Mouse (Mus musculus): ENCODE data around the gene Lmna. TPM values are rescaled to one million over a fixed set of nuclear protein-coding genes. Genes with fewer than 3 reads are reported as not detected.

The Lmna gene
- polyA plus RNA-seq, 1 experiment from 2014 or later: 311 TPM

DNA sequence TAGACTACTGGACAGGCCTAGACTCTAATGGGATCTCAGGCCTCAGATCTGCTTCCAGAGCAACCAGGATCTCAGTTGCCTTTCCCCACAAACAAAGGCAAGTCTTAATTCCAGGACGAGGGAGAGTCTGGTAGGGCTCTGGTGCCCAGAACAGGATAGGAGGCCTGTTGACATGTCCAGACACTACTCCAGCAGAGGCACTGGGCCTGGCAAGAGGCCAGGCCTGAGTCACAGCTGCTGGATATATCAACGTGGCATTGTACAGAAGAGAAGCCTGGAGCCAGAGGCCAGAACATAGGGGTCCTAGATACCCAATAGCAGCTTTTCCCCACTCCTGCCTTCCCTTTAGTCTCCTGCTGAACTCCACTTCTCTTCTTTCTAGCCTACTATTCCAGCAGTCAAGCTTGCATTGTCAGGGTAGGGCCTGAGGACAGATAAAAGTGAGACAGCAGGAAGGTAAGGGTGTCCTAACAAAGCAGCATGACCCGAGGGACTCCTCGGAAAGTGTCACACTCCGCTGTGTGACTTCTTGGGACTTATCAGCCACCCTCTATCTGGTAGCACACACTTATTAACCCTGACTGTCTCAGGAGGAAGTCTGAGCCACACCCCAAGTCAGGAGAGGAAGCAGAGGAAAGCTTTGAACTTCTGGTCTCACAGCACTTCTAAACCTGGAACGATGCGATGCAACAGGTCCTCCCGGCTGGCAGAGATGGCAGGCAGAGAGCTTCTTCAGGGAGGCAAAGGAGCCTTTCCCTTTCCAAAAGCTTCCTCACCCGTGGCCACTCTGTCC lies 14.7 kb downstream of the Lmna start:
- Histone ChIP-seq H3K4me2 (no peak overlapping the region), H3K27ac (peak overlapping the region; percentile 92), H3K9me3 (no peaks in the 10 kb centered on the region), H3K4me3 (no peak overlapping the region), H3K36me3 (peaks cover 40% of the 10 kb centered on the region), H3K4me1 (peaks cover 62% of the 10 kb centered on the region), H3K9ac (0 out of 2 replicates have a peak overlapping the region, but pooled peaks have one; percentile 21), H3K27me3 (no peaks in the 10 kb centered on the region)
- 62% methylated on average over 9 of the region's 9 CpGs for WGBS
- ATAC-seq (ENCODE audit: insufficient number of reproducible peaks, insufficient read depth, low FRiP score, low TSS enrichment, low read depth): no peak

DNA sequence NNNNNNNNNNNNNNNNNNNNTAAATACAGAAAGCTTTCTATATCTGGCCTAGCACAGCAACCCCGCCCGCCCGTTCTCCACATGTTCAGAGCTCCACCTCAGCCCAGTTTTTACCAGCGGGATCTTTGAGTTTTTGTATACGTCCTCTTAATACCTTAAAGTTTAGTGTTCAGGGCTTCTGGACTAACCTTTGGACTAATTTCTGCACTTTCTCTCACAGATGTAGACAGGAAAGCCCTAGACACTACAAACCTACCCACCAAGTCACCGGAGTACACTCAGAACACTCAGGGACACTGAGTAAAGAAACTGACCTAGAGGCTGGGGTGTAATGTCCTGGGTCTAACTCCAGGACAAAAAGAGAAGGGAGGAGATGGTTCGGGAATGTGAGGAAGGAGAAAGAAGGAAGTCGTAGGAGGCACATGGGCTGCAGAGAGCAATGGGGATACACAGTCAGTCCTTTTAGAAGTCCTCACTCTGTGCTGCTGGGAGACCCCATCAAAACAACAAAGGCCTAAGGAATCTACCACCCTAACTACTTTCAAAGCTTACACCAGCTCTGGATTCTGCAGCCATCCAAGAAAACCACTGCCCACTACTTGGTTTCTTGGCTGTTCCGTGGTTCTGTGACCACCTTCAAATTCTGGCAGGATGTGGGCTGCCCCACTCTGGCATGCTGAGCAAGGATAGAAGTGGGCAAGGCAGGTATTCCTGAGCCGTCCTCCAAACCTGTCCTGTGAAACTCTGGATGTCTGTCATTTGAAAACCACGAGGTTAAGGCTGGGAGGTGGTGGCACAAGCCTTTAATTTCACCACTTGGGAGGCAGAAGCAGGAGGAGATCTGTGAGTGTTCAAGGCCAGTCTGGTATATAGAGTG lies 15.8 kb downstream of the Lmna start:
- Histone ChIP-seq H3K4me2 (peak overlapping the region; percentile 73), H3K9me3 (no peaks in the 10 kb centered on the region), H3K9ac (peak overlapping the region; percentile 70), H3K27ac (peak overlapping the region; percentile 92), H3K4me3 (peak overlapping the region; percentile 43), H3K36me3 (peaks cover 35% of the 10 kb centered on the region), H3K27me3 (no peaks in the 10 kb centered on the region), H3K4me1 (peaks cover 67% of the 10 kb centered on the region)
- no peak for ATAC-seq (ENCODE audit: insufficient number of reproducible peaks, insufficient read depth, low FRiP score, low TSS enrichment, low read depth)
- 70% methylated on average over 11 of the region's 11 CpGs for WGBS

- ATAC-seq (ENCODE audit: insufficient number of reproducible peaks, insufficient read depth, low FRiP score, low TSS enrichment, low read depth): no peak
- Histone ChIP-seq H3K36me3 (peaks cover 58% of the 10 kb centered on the region), H3K9me3 (no peaks in the 10 kb centered on the region), H3K4me3 (no peak overlapping the region), H3K27ac (no peak overlapping the region; the same call in 1 of the 2 replicates), H3K4me2 (no peak overlapping the region), H3K27me3 (peaks cover 42% of the 10 kb centered on the region), H3K4me1 (peaks cover 43% of the 10 kb centered on the region), H3K9ac (no peak overlapping the region)
- WGBS: 78% methylated on average over 1 of the region's 1 CpGs
Observed at GRCm38 (mm10) chr3:88487396-88487795, 22.4 kb downstream of the Lmna start.

- Histone ChIP-seq H3K4me3 (no peak overlapping the region), H3K36me3 (peaks cover 63% of the 10 kb centered on the region), H3K27me3 (peaks cover 44% of the 10 kb centered on the region), H3K9ac (peak overlapping the region; percentile 37; the same call in 1 of the 2 replicates), H3K4me1 (peaks cover 44% of the 10 kb centered on the region), H3K9me3 (no peaks in the 10 kb centered on the region), H3K4me2 (no peak overlapping the region), H3K27ac (no peak overlapping the region)
- no peak for ATAC-seq (ENCODE audit: insufficient number of reproducible peaks, insufficient read depth, low FRiP score, low TSS enrichment, low read depth)
- WGBS: 71% methylated on average over 4 of the region's 4 CpGs
Observed at GRCm38 (mm10) chr3:88486887-88487286, 22.9 kb downstream of the Lmna start.

GRCm38 (mm10) chr3:88486043-88486442 lies 23.7 kb downstream of the Lmna start:
- H3K27me3 ChIP-seq: peaks cover 44% of the 10 kb centered on the region
- no peak overlapping the region for H3K4me3 ChIP-seq
- H3K9ac ChIP-seq: no peak overlapping the region
- H3K4me2 ChIP-seq: no peak overlapping the region
- no peaks in the 10 kb centered on the region for H3K9me3 ChIP-seq
- H3K4me1 ChIP-seq: peaks cover 41% of the 10 kb centered on the region
- peaks cover 70% of the 10 kb centered on the region for H3K36me3 ChIP-seq
- H3K27ac ChIP-seq: no peak overlapping the region
- WGBS: 71% methylated on average over 5 of the region's 5 CpGs
- no peak for ATAC-seq (ENCODE audit: insufficient number of reproducible peaks, insufficient read depth, low FRiP score, low TSS enrichment, low read depth)

DNA sequence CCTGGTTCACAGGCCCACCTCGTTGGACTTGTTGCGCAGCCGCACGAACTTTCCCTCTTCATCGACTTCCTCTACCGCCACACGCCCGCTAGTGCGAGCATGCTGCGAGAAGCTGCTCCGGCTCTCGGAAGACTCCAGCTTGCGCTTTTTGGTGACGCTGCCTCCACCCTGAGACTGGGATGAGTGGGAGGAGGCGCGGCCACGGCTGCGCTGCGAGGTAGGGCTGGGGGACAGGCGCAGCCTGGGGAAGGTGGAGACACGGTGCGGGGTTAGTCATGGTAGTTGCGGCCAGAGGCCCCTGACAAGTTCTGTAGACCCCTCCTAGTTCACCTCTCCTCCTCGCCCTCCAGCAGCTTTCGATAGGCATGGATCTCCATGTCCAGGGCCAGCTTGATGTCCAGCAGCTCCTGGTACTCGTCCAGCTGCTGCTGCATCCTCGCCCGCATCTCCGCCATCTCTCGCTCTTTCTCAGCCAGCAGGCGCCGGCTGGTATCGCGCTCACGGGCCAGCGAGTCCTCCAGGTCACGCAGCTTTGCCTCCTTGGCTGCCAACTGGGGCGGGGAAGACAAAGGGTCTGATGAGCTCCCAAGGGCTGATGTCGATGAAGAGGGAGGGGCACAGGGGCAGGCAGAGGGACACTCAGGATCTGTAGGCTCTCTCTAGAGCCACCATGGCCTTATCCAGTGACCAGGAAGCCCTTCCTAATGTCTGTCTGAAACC lies 25.0 kb downstream of the Lmna start:
- Histone ChIP-seq H3K27me3 (peaks cover 44% of the 10 kb centered on the region), H3K4me1 (peaks cover 28% of the 10 kb centered on the region), H3K4me3 (peak overlapping the region; percentile 16; the same call in 1 of the 2 replicates), H3K4me2 (peak overlapping the region; percentile 30), H3K9me3 (no peaks in the 10 kb centered on the region), H3K27ac (no peak overlapping the region), H3K9ac (no peak overlapping the region; the same call in 1 of the 2 replicates), H3K36me3 (peaks cover 76% of the 10 kb centered on the region)
- ATAC-seq (ENCODE audit: insufficient number of reproducible peaks, insufficient read depth, low FRiP score, low TSS enrichment, low read depth): no peak
- WGBS: 21% methylated on average over 39 of the region's 39 CpGs

GRCm38 (mm10) chr3:88483621-88484020 lies 26.1 kb downstream of the Lmna start:
- no peak overlapping the region for H3K27ac ChIP-seq
- H3K9me3 ChIP-seq: no peaks in the 10 kb centered on the region
- H3K9ac ChIP-seq: no peak overlapping the region
- no peak overlapping the region for H3K4me2 ChIP-seq
- H3K4me1 ChIP-seq: peaks cover 17% of the 10 kb centered on the region
- no peak overlapping the region for H3K4me3 ChIP-seq
- H3K27me3 ChIP-seq: peaks cover 44% of the 10 kb centered on the region
- ATAC-seq (ENCODE audit: insufficient number of reproducible peaks, insufficient read depth, low FRiP score, low TSS enrichment, low read depth): peak; percentile 34; the same call in 1 of the 2 replicates
- H3K36me3 ChIP-seq: peaks cover 75% of the 10 kb centered on the region
- WGBS: 18% methylated on average over 5 of the region's 5 CpGs

GRCm38 (mm10) chr3:88483141-88483540 lies 26.6 kb downstream of the Lmna start:
- Histone ChIP-seq H3K9ac (no peak overlapping the region), H3K9me3 (no peaks in the 10 kb centered on the region), H3K27ac (no peak overlapping the region), H3K4me2 (no peak overlapping the region), H3K4me1 (peaks cover 12% of the 10 kb centered on the region), H3K27me3 (peaks cover 44% of the 10 kb centered on the region), H3K36me3 (peaks cover 74% of the 10 kb centered on the region), H3K4me3 (no peak overlapping the region)
- WGBS: 72% methylated on average over 8 of the region's 8 CpGs
- ATAC-seq (ENCODE audit: insufficient number of reproducible peaks, insufficient read depth, low FRiP score, low TSS enrichment, low read depth): no peak

GRCm38 (mm10) chr3:88482336-88482735 lies 27.4 kb downstream of the Lmna start:
- peaks cover 13% of the 10 kb centered on the region for H3K4me1 ChIP-seq
- no peak overlapping the region for H3K4me2 ChIP-seq
- H3K36me3 ChIP-seq: peaks cover 67% of the 10 kb centered on the region
- ATAC-seq (ENCODE audit: insufficient number of reproducible peaks, insufficient read depth, low FRiP score, low TSS enrichment, low read depth): no peak
- no peak overlapping the region for H3K4me3 ChIP-seq
- H3K27me3 ChIP-seq: peaks cover 44% of the 10 kb centered on the region
- no peak overlapping the region for H3K27ac ChIP-seq
- 37% methylated on average over 18 of the region's 18 CpGs for WGBS
- no peaks in the 10 kb centered on the region for H3K9me3 ChIP-seq
- H3K9ac ChIP-seq: 0 out of 2 replicates have a peak overlapping the region, but pooled peaks have one; percentile 40

DNA sequence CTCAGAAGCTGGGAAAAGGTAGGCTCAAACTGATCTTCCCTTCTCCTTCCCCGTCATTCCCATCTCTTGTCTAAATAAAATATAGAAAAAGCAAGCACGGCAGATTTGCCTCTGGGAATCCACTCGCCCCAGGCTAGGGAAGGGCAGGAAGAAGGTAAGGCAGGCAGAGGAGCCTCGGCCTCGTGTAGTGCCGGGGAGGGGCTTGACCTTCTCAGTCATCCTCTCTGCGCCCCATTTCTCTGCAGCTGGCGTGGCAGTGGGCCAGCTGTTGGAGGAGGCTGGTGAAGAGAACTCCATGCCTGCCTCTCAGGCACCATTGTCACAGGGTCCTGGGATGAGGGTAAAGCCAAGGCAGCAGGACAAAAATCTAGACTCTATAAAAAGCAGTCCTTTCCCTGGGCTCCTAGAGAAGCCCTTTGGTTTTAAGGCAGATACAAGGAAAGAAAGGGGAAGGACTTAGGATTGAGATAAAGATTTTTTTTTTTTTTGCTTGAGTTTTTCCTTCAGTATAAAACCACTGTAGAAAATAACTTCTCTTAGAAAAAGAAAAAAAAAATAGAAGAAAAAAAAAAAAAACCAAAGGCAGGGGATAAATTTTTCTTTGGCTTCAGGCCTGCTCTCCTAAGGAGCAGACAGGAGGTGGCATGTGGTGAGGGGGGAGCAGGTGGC lies 28.2 kb downstream of the Lmna start:
- no peak overlapping the region for H3K27ac ChIP-seq
- H3K4me3 ChIP-seq: no peak overlapping the region
- no peak for ATAC-seq (ENCODE audit: insufficient number of reproducible peaks, insufficient read depth, low FRiP score, low TSS enrichment, low read depth)
- 55% methylated on average over 8 of the region's 8 CpGs for WGBS
- H3K9me3 ChIP-seq: no peaks in the 10 kb centered on the region
- H3K4me2 ChIP-seq: no peak overlapping the region
- peaks cover 59% of the 10 kb centered on the region for H3K36me3 ChIP-seq
- H3K27me3 ChIP-seq: peaks cover 38% of the 10 kb centered on the region
- H3K9ac ChIP-seq: 0 out of 2 replicates have a peak overlapping the region, but pooled peaks have one; percentile 40
- peaks cover 13% of the 10 kb centered on the region for H3K4me1 ChIP-seq

- Histone ChIP-seq H3K9ac (no peak overlapping the region), H3K4me3 (no peak overlapping the region), H3K36me3 (peaks cover 50% of the 10 kb centered on the region), H3K27me3 (peaks cover 30% of the 10 kb centered on the region), H3K4me1 (peaks cover 13% of the 10 kb centered on the region), H3K27ac (no peak overlapping the region), H3K4me2 (no peak overlapping the region), H3K9me3 (no peaks in the 10 kb centered on the region)
- no peak for ATAC-seq (ENCODE audit: insufficient number of reproducible peaks, insufficient read depth, low FRiP score, low TSS enrichment, low read depth)
- WGBS: 90% methylated on average over 5 of the region's 5 CpGs
Observed at GRCm38 (mm10) chr3:88480679-88481078, 29.1 kb downstream of the Lmna start.

Measured in embryonic facial prominence, embryonic 13.5 days (tissue).